Mouse (Mus musculus): ENCODE data around the gene Smim24. TPM values are rescaled to one million over a fixed set of nuclear protein-coding genes. Genes with fewer than 3 reads are reported as not detected.

Gene Smim24
- polyA plus RNA-seq, 1 experiment = 5.3 TPM

DNA sequence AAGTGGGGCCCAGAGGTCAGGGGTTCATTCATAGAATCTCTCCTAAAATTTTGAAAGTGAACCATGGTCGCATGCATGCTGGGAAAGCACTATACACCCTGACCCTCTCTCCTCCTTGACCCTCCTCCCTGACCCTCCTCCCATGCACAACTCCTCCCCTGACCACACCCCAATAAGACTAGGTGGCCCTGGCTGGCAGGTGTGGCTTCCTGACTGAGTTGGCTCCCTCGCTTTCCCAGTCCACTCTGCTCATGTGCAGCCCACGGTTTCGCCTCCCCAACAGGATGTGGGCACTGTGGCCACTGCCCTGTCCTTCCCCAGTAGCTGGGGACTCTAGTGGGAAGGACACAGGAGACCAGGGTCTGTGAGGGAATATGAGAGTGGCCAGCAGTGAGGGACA, 17.5 kb downstream of the Smim24 start:
- no peak for TF ChIP-seq CTCF (IDR thresholded peaks at IDR 0.05; ENCODE audit: low read depth, low read length)
- no peak for TF ChIP-seq EP300 (IDR thresholded peaks at IDR 0.05; ENCODE audit: insufficient read depth, low read depth, low read length)
- no peak for TF ChIP-seq POLR2A (IDR thresholded peaks at IDR 0.05; ENCODE audit: insufficient read depth, low read length)
- Histone ChIP-seq H3K9ac (ENCODE audit: low read depth, poor library complexity, severe bottlenecking) (no peak overlapping the region), H3K27ac (ENCODE audit: insufficient read depth, low read length) (0 out of 2 replicates have a peak overlapping the region, but pooled peaks have one; percentile 24), H3K9me3 (replicated peaks; ENCODE audit: control insufficient read depth, insufficient read depth, low read length, poor library complexity, severe bottlenecking) (no peaks in the 10 kb centered on the region), H3K27me3 (ENCODE audit: control insufficient read depth, insufficient read depth, low read length, poor library complexity, severe bottlenecking) (no peaks in the 10 kb centered on the region), H3K4me3 (ENCODE audit: low read depth, low read length) (no peak overlapping the region), H3K4me1 (ENCODE audit: control insufficient read depth, insufficient read depth, low read length) (peaks cover 33% of the 10 kb centered on the region), H3K36me3 (ENCODE audit: control insufficient read depth, insufficient read depth, low read length, poor library complexity, severe bottlenecking) (no peaks in the 10 kb centered on the region)

GRCm38 (mm10) chr10:81410981-81411380, 18.1 kb downstream of the Smim24 start:
- no peak overlapping the region for H3K9ac ChIP-seq (ENCODE audit: low read depth, poor library complexity, severe bottlenecking)
- H3K9me3 ChIP-seq (replicated peaks; ENCODE audit: control insufficient read depth, insufficient read depth, low read length, poor library complexity, severe bottlenecking) = no peaks in the 10 kb centered on the region
- H3K27ac ChIP-seq (ENCODE audit: insufficient read depth, low read length) = no peak overlapping the region
- H3K4me1 ChIP-seq (ENCODE audit: control insufficient read depth, insufficient read depth, low read length) = peaks cover 39% of the 10 kb centered on the region
- TF ChIP-seq EP300 (IDR thresholded peaks at IDR 0.05; ENCODE audit: insufficient read depth, low read depth, low read length) (no peak), POLR2A (IDR thresholded peaks at IDR 0.05; ENCODE audit: insufficient read depth, low read length) (no peak), CTCF (IDR thresholded peaks at IDR 0.05; ENCODE audit: low read depth, low read length) (no peak)
- no peaks in the 10 kb centered on the region for H3K27me3 ChIP-seq (ENCODE audit: control insufficient read depth, insufficient read depth, low read length, poor library complexity, severe bottlenecking)
- no peak overlapping the region for H3K4me3 ChIP-seq (ENCODE audit: low read depth, low read length)
- no peaks in the 10 kb centered on the region for H3K36me3 ChIP-seq (ENCODE audit: control insufficient read depth, insufficient read depth, low read length, poor library complexity, severe bottlenecking)

DNA sequence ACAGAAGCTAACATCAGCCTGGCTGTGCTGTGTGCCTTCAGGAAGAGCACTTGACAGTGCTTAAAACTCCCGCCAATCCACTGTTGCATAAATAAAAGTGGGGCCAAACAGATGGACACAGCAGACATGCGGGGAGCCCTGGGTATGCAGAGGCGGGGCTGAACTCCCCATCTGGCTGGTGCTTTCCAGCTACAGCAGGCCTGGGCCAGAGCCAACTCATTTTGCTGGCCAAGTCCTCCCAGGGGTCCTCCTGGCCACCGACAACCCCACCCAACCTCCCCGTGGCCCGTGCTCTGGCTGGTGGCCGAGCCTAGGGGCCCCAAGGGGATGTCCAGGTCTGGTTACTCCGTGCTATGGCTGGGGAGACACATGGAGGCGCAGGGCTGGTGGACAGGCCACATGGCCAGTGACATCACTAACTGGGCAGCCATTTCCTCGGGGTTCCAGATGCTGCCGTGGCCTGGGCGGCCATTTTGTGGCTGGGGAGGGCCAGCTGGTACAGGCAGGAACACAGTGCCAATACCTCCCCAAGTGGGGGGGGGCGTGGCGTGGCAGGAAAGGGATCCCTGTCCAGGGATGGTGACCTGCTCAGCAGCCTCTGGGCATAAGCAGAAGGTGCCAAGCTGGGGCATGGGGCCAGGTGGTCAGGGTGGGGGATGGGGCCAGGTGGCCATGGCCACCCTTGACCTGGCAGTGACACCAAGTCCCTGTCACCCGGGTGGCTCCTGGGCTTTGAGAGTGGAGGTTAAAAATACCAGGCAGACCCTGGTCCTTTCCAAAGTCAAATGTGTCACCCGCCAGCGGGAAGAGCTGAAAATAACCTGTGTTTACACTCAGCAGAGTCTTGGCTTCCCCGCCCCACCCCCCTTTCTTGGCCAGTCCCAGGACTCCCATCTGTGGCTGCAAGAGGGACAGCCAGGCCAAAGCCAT, 18.9 kb downstream of the Smim24 start:
- no peak overlapping the region for H3K9ac ChIP-seq (ENCODE audit: low read depth, poor library complexity, severe bottlenecking)
- no peak overlapping the region for H3K27ac ChIP-seq (ENCODE audit: insufficient read depth, low read length)
- TF ChIP-seq POLR2A (IDR thresholded peaks at IDR 0.05; ENCODE audit: insufficient read depth, low read length) (no peak), CTCF (IDR thresholded peaks at IDR 0.05; ENCODE audit: low read depth, low read length) (no peak), EP300 (IDR thresholded peaks at IDR 0.05; ENCODE audit: insufficient read depth, low read depth, low read length) (no peak)
- H3K27me3 ChIP-seq (ENCODE audit: control insufficient read depth, insufficient read depth, low read length, poor library complexity, severe bottlenecking) = no peaks in the 10 kb centered on the region
- peaks cover 39% of the 10 kb centered on the region for H3K4me1 ChIP-seq (ENCODE audit: control insufficient read depth, insufficient read depth, low read length)
- H3K36me3 ChIP-seq (ENCODE audit: control insufficient read depth, insufficient read depth, low read length, poor library complexity, severe bottlenecking) = no peaks in the 10 kb centered on the region
- H3K4me3 ChIP-seq (ENCODE audit: low read depth, low read length) = no peak overlapping the region
- H3K9me3 ChIP-seq (replicated peaks; ENCODE audit: control insufficient read depth, insufficient read depth, low read length, poor library complexity, severe bottlenecking) = no peaks in the 10 kb centered on the region

DNA sequence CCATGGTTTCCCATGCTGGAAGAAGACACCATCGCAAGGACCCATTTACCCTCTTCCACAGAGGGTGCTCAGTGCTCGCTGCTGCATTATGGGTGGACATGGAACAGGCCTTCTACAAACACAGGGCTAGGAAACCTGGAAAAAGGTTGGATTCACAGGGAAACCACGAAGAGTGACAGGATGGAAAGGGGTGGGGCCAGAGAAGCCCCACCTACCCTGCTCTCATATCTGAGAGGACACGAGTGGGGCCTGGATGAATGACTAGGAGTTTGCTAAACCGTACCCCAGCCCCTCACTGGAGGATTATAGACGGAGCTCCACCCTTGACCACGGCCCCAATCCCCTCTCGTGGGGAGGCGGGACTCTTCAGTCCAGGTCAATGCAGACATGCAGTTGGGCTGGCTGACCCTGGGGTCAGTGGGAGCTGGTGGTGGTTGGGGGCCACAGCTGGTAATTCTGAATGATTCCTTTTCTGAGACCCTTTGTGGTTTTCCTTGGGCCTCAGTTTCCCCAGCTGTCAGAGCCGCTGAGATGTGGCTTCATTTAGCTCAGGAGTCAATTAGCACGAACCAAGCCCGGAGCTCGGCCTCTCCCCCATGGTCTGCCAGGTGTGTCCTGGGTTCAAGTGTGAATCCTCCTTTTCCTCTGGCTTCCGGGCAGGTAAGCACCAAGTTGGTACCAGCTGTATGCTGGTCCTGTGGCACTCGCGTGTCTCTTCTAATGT, 19.9 kb downstream of the Smim24 start:
- Histone ChIP-seq H3K27me3 (ENCODE audit: control insufficient read depth, insufficient read depth, low read length, poor library complexity, severe bottlenecking) (no peaks in the 10 kb centered on the region), H3K27ac (ENCODE audit: insufficient read depth, low read length) (no peak overlapping the region), H3K4me3 (ENCODE audit: low read depth, low read length) (no peak overlapping the region), H3K36me3 (ENCODE audit: control insufficient read depth, insufficient read depth, low read length, poor library complexity, severe bottlenecking) (no peaks in the 10 kb centered on the region), H3K9ac (ENCODE audit: low read depth, poor library complexity, severe bottlenecking) (no peak overlapping the region), H3K9me3 (replicated peaks; ENCODE audit: control insufficient read depth, insufficient read depth, low read length, poor library complexity, severe bottlenecking) (no peaks in the 10 kb centered on the region), H3K4me1 (ENCODE audit: control insufficient read depth, insufficient read depth, low read length) (peaks cover 41% of the 10 kb centered on the region)
- TF ChIP-seq POLR2A (IDR thresholded peaks at IDR 0.05; ENCODE audit: insufficient read depth, low read length) (no peak), CTCF (IDR thresholded peaks at IDR 0.05; ENCODE audit: low read depth, low read length) (no peak), EP300 (IDR thresholded peaks at IDR 0.05; ENCODE audit: insufficient read depth, low read depth, low read length) (no peak)

DNA sequence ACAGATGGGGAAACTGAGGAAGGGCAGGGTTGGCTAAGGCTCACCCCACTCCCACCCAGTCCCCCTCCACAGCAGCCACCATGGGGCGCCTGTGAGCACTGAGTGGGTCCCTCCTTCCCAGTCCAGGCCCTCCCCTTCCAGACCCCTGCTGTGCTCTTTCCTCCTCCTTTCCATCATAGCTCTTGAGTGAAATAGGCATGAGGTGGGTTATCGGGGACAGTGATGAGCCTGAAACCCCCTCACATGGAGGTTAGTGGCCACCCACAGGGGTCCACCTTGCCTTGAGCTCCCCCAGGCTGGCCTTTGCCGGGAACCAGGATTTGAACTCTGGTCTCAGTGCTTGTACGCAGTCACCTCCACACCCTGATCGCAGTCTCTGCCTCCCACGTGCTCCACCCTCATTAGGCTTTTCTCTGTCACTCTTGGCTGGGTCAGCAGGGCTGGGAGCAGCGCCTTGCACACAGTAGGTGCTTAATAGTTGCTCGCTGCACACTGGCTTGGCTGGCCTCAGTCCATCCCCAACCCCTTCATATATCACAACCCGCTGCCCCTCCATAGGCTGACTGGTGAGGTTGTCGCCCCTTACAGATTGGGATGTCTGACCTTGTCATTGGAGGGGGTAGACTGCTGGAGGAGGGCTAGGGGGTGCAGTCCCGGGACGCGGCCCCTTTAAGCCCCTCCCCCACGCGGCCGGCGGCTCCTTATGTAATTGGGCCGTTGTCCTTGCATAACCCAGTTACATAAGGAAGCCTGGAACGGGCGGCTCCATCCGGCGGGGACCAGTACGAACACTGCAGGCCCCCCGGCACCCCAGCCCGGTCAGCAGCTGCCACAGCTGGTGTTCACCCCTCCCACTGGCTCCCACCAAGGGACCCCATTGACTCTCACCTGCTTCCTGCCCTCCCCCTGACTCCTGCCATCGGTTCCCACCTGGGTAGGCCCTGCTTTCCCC, 20.7 kb downstream of the Smim24 start:
- TF ChIP-seq POLR2A (IDR thresholded peaks at IDR 0.05; ENCODE audit: insufficient read depth, low read length) (no peak), CTCF (IDR thresholded peaks at IDR 0.05; ENCODE audit: low read depth, low read length) (no peak), EP300 (IDR thresholded peaks at IDR 0.05; ENCODE audit: insufficient read depth, low read depth, low read length) (no peak)
- Histone ChIP-seq H3K9ac (ENCODE audit: low read depth, poor library complexity, severe bottlenecking) (0 out of 2 replicates have a peak overlapping the region, but pooled peaks have one; percentile 18), H3K4me1 (ENCODE audit: control insufficient read depth, insufficient read depth, low read length) (peaks cover 39% of the 10 kb centered on the region), H3K9me3 (replicated peaks; ENCODE audit: control insufficient read depth, insufficient read depth, low read length, poor library complexity, severe bottlenecking) (no peaks in the 10 kb centered on the region), H3K27me3 (ENCODE audit: control insufficient read depth, insufficient read depth, low read length, poor library complexity, severe bottlenecking) (no peaks in the 10 kb centered on the region), H3K27ac (ENCODE audit: insufficient read depth, low read length) (peak overlapping the region; percentile 68; the same call in 1 of the 2 replicates), H3K36me3 (ENCODE audit: control insufficient read depth, insufficient read depth, low read length, poor library complexity, severe bottlenecking) (no peaks in the 10 kb centered on the region), H3K4me3 (ENCODE audit: low read depth, low read length) (peak overlapping the region; percentile 45)

All from ES-Bruce4 (cell line).